Mouse (Mus musculus) heart, embryonic 10.5 days (tissue): ENCODE data around the gene Abhd17a. TPM values are rescaled to one million over a fixed set of nuclear protein-coding genes. Genes with fewer than 3 reads are reported as not detected.

Source experiments
- DNase-seq: peaks from one replicate; pipeline ENCODE4 v3.0.0-alpha.2; 2017; ENCODE audit warnings: low spot score
- H3K27ac ChIP-seq: fragments of 300-500 bp; sonication (generic); 2 replicates; pipeline ENCODE4 v1.5.1; 2016; ENCODE audit warnings: mild to moderate bottlenecking
- H3K27me3 ChIP-seq: fragments of 300-500 bp; sonication (generic); 2 replicates; pipeline ENCODE4 v1.6.1; 2016; ENCODE audit warnings: mild to moderate bottlenecking; ENCODE audit not compliant: poor library complexity, insufficient read depth, severe bottlenecking
- H3K36me3 ChIP-seq: fragments of 300-500 bp; sonication (generic); 2 replicates; pipeline ENCODE4 v1.6.1; 2016; ENCODE audit warnings: mild to moderate bottlenecking, moderate library complexity
- H3K4me1 ChIP-seq: fragments of 300-500 bp; sonication (generic); 2 replicates; pipeline ENCODE4 v1.6.1; 2016; ENCODE audit warnings: mild to moderate bottlenecking
- H3K4me3 ChIP-seq: fragments of 300-500 bp; sonication (generic); 2 replicates; pipeline ENCODE4 v1.5.1; 2016; ENCODE audit warnings: mild to moderate bottlenecking, moderate library complexity
- H3K9me3 ChIP-seq: fragments of 300-500 bp; sonication (generic); 2 replicates; pipeline ENCODE4 v1.6.1; 2016; ENCODE audit warnings: mild to moderate bottlenecking, moderate library complexity
- WGBS: fragments of 180-500 bp; shearing (Covaris S2); methylation state at CpG from one replicate; pipeline ENCODE4 v1.1.7; 2016; 5-methylcytosine and 5-hydroxymethylcytosine counted together
- polyA plus RNA-seq: library from polyadenylated mRNA; unstranded; fragments of >200 nt; fragmentation: Nextera tagmentation; extraction: Ambion mirVana; gene quantifications from 2 replicates; pipeline ENCODE4 v1.2.1, GENCODE M21; 2016

Gene Abhd17a
- polyA plus RNA-seq, 1 experiment from 2014 or later, result 120 TPM

DNA sequence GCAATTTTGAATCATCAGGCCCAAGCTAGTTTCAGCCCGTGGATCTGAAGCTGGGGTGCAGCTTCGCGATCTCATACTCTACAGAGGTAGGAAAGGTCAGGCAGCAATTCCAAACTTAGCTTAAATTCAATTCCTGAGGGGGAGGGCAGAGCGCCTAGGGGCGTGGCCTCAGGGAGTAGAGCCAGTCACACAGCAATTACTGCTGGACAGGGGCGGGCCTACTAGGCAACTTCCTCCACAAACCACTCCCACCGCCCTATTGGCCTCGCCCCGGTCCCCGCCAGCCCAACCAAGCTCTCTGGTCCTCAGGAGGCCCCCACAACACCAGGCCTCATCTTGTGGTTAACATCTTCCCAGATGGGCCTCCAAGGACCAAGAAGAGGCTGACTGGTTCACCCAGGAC is 20.5 kb downstream of the Abhd17a start:
- peak; percentile 93 for DNase-seq
- Histone ChIP-seq H3K27ac (peak overlapping the region; percentile 83), H3K27me3 (no peaks in the 10 kb centered on the region), H3K9me3 (no peaks in the 10 kb centered on the region), H3K4me1 (peaks cover 74% of the 10 kb centered on the region), H3K4me3 (peak overlapping the region; percentile 43), H3K36me3 (peaks cover 18% of the 10 kb centered on the region)
- 25% methylated on average over 10 of the region's 10 CpGs for WGBS

DNA sequence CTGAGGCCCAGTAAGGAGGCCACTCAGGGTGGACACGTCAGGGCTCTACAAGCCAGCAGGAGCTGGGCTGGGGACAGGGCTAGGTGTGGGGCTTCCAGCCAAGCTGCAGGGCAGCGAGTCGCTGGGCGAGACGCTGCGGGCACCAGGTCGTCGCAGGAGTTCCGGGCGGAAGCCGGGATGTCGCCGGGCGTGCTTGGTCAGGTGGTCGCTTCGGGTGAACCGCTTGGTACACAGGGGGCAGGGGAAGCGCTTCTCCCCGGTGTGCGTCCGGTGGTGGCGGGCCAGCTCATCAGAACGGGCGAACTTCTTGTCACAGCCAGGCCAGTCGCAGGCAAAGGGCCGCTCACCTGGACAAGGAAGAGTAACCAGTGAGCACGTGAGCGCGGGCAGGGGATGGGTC is 21.3 kb downstream of the Abhd17a start:
- H3K27ac ChIP-seq, result no peak overlapping the region
- H3K4me3 ChIP-seq, result 0 out of 2 replicates have a peak overlapping the region, but pooled peaks have one; percentile 8
- H3K9me3 ChIP-seq, result no peaks in the 10 kb centered on the region
- peaks cover 66% of the 10 kb centered on the region for H3K4me1 ChIP-seq
- 95% methylated on average over 29 of the region's 29 CpGs for whole genome bisulfite sequencing
- H3K36me3 ChIP-seq, result peaks cover 18% of the 10 kb centered on the region
- H3K27me3 ChIP-seq, result no peaks in the 10 kb centered on the region
- DNase-seq, result no peak

DNA sequence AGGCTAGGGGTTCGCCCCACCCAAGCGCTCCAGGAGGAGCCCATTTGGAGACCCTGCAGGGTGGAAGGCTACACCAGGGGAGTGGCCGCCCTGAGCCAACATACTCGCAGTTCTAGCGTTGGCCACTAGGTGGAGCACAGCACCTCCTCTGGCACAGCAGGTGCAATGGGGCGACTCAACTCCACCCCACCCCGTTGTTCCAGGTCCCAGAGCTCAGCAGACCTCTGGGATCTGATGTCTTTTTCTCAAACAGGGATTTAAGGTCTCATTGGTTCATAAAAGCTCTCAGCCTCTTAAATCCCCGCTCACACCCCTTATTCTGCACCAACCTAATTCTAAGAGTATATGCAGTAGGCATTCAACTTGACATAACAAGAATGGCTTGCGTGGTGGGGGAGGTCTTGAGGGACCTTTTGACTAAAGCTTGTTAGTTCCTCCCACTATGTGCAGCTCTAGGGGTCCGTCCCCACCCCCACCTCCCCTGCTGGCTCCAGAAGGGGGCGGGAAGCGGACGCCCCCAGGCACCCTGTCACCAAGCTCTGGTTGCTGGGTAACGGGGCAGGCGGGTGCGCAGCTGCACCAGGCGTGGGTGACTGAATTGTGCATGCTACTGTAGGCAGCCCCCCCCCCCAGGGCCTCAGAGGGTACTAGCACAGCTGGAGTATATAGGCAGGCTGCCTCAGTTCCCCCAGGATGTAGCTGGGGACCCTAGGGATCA is 23.6 kb downstream of the Abhd17a start:
- WGBS, result 27% methylated on average over 17 of the region's 17 CpGs
- Histone ChIP-seq H3K4me1 (peaks cover 48% of the 10 kb centered on the region), H3K4me3 (no peak overlapping the region), H3K9me3 (no peaks in the 10 kb centered on the region), H3K27ac (no peak overlapping the region), H3K36me3 (peaks cover 18% of the 10 kb centered on the region), H3K27me3 (no peaks in the 10 kb centered on the region)
- peak; percentile 91 for DNase-seq

DNA sequence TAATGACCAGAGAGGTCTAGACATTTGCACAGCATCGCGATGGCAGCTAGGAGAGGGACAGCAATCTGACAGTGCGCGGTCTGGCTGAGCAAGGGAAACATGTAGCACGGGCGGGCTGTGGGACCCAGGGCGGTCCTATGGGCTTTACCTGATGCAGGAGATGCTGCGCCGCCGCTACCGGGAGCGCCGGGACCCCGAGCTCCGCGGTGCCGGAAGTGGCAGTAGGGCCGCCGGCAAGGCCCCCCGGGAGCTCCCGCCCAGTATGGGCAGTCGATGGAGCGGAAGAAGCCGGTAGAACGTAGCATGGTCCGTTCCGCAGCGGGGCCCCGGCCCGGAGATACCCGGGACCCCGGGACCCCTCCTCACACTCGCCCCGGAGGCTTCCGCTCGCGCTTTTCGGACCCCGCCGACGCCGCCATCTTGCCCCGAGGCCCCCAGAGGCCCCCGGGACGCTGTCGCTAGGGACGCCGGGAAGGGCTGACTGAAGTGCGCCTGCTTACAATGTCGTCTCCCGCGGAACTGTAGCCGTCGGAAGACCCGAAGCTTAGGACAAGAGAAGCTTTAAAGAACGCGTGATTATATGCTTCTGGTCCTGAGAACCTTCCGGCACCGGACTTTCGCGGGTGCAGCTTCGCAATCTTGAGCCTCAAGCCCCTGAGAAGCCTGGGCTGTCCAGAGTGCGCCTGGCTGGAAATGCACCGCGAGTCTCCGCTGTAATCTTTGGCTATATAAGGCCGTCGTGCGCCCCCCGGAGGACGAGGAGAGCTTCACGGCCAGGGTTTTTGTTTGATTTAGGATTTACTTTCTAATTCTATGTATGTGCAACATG is 28.8 kb downstream of the Abhd17a start, which contains the start of gene Rexo1:
Rexo1 (minus strand) TSS at position 445 of the 829 bp plus-strand sequence.
- H3K36me3 ChIP-seq, result no peaks in the 10 kb centered on the region
- WGBS, result 1% methylated on average over 72 of the region's 72 CpGs
- H3K4me3 ChIP-seq, result peak within 1 kb of the TSS; percentile 100
- H3K4me1 ChIP-seq, result peaks cover 50% of the 10 kb centered on the region
- peak; percentile 96 for DNase-seq
- no peaks in the 10 kb centered on the region for H3K9me3 ChIP-seq
- H3K27ac ChIP-seq, result peak within 1 kb of the TSS; percentile 99
- no peaks in the 10 kb centered on the region for H3K27me3 ChIP-seq

DNA sequence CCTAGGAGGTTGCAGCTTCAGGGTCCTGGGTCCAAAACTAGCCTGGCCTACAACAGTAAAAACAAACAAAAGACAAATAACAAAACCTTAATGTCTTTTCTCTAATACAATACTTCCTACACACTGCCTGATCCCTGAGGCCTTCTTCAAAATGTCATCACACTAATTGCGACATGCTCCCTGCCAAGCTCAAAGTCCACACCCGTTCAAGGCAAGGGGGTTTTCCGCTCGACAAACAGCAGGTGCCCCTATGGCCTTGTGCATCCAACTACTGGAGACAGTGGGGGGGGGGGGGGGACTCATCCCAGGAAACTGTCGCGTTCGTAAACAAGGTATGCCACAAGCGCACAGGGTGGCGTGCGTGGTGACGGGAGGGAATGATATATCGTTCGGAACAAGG is 29.5 kb downstream of the Abhd17a start:
- no peak for DNase-seq
- no peaks in the 10 kb centered on the region for H3K9me3 ChIP-seq
- H3K27me3 ChIP-seq, result no peaks in the 10 kb centered on the region
- peak overlapping the region; percentile 100 for H3K4me3 ChIP-seq
- under 1% methylated on average over 13 of the region's 13 CpGs for WGBS
- peaks cover 47% of the 10 kb centered on the region for H3K4me1 ChIP-seq
- H3K36me3 ChIP-seq, result no peaks in the 10 kb centered on the region
- peak overlapping the region; percentile 99 for H3K27ac ChIP-seq

DNA sequence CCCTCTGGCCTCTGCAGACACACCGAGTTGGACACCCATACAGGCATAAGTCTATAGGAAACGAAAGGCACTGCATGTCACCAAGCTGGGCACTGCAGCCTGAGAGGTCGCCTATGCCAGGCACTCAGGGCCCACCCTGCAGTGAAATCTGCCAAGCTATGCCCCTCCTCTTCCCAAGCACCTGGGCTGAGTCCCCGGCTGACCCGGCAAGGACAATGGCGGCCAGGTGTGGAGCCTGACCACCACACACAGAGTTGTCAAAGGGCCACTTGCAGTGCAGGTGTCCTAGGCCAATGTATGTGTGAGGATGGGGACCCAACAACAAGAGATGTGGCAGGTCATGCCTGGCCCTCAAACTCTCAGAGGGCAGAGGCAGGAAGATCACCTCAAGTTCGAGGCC is 30.7 kb downstream of the Abhd17a start:
- H3K4me3 ChIP-seq, result peak overlapping the region; percentile 31; the same call in 1 of the 2 replicates
- peaks cover 55% of the 10 kb centered on the region for H3K4me1 ChIP-seq
- whole genome bisulfite sequencing, result 86% methylated on average over 7 of the region's 7 CpGs

DNA sequence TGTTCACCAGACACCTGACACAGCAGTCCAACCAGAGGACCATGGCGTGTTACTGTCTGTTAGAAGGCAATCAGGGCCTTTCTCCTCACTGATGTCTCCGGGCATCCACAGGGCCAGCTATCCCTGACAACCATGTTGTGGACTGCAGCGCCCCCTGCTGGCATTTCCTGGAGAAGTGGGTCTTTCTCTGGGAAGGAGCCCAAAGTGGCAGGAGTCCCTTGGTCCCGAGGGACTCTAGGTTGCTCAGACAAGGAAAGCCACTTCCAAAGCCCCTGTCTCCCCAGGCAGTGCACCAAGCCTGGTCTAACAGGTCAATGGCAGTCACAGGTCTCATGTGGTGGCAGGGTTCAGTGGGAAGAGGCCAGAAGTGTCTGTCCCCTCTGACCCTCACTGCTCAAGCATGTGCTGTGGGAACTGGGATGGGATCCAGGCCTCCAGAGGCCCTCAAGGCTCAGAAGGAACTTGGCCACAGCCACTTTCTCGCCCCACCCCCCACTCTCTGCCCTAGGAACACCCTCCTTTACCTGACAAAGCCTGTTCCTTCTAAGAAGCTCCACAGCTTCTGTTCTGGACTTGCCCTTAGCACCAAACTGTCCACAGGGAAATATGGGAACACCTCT is 32.7 kb downstream of the Abhd17a start:
- H3K4me1 ChIP-seq, result peaks cover 73% of the 10 kb centered on the region
- H3K27ac ChIP-seq, result peak overlapping the region; percentile 42
- H3K9me3 ChIP-seq, result no peaks in the 10 kb centered on the region
- DNase-seq, result peak; percentile 91
- no peaks in the 10 kb centered on the region for H3K36me3 ChIP-seq
- 36% methylated on average over 5 of the region's 5 CpGs for WGBS
- H3K4me3 ChIP-seq, result 0 out of 2 replicates have a peak overlapping the region, but pooled peaks have one; percentile 5
- H3K27me3 ChIP-seq, result no peaks in the 10 kb centered on the region

More for the DNA sequence above, 30.7 kb downstream of the Abhd17a start:
- Histone ChIP-seq H3K27ac (no peak overlapping the region), H3K27me3 (no peaks in the 10 kb centered on the region), H3K9me3 (no peaks in the 10 kb centered on the region), H3K36me3 (no peaks in the 10 kb centered on the region)
- no peak for DNase-seq

DNA sequence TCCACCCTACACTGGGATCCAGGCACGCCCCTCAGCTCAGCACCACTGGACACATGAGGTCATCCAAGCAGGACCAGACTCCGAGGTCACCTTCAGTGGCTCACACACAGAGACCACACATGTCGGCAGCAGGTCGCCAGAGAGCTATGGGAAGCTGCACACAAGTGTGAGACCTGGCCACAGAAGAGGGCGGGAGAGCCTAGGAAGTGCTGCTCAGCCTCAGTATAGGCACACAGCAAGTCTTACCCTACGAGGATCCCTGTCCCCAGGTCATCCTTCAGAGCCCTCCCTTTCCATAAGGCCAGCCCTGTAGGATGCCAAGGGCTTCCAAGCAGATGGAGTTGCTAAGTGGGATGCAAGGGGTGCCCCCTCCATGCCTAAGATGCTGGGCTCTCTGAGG is 36.1 kb downstream of the Abhd17a start:
- peaks cover 22% of the 10 kb centered on the region for H3K36me3 ChIP-seq
- peaks cover 64% of the 10 kb centered on the region for H3K4me1 ChIP-seq
- DNase-seq, result no peak
- H3K27ac ChIP-seq, result peak overlapping the region; percentile 65
- H3K4me3 ChIP-seq, result peak overlapping the region; percentile 25; the same call in 1 of the 2 replicates
- no peaks in the 10 kb centered on the region for H3K9me3 ChIP-seq
- no peaks in the 10 kb centered on the region for H3K27me3 ChIP-seq
- 55% methylated on average over 6 of the region's 6 CpGs for WGBS

DNA sequence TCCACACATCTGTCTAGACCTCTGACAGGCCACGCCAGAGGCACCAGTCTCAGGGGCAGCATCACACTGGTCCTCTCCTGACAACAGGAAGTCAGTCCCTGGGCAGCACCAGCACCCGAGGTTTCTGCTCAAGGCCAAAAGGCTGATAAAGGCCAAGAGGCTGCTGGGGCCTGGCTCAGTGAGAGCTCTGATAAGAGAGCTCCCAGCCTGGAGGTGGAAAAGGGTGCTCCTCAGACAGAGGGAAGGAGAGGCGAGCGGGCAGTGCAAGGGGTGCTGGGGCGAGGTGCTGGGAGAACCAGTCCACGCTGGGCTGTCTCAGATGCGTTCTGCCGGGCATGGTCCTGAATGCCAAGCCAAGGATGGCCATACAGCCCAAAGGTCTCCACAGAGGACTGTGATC is 36.6 kb downstream of the Abhd17a start:
- no peaks in the 10 kb centered on the region for H3K27me3 ChIP-seq
- H3K9me3 ChIP-seq, result no peaks in the 10 kb centered on the region
- peaks cover 27% of the 10 kb centered on the region for H3K36me3 ChIP-seq
- peaks cover 64% of the 10 kb centered on the region for H3K4me1 ChIP-seq
- H3K4me3 ChIP-seq, result peak overlapping the region; percentile 25
- 60% methylated on average over 8 of the region's 8 CpGs for WGBS
- H3K27ac ChIP-seq, result peak overlapping the region; percentile 65
- DNase-seq, result peak; percentile 91

DNA sequence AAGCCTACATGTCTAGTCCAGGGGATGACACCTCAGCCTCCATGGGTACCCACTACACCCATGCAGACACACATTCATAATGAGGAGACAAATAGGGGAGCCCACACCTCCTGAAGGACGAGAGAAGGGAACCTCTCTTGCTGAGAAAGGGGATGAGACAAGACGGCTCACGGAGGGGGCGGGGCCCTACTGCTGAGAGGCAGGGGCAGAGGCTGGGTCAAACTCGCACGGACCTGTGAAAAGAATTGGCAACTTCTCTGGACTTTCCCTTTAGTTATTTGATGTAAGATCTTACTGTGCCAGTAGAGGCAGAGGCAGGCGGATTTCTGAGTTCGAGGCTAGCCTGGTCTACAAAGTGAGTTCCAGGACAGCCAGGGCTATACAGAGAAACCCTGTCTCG is 37.8 kb downstream of the Abhd17a start:
- Histone ChIP-seq H3K9me3 (no peaks in the 10 kb centered on the region), H3K36me3 (peaks cover 39% of the 10 kb centered on the region), H3K27ac (0 out of 2 replicates have a peak overlapping the region, but pooled peaks have one; percentile 65), H3K4me1 (peaks cover 63% of the 10 kb centered on the region), H3K27me3 (no peaks in the 10 kb centered on the region), H3K4me3 (no peak overlapping the region)
- no peak for DNase-seq
- 64% methylated on average over 9 of the region's 9 CpGs for WGBS

DNA sequence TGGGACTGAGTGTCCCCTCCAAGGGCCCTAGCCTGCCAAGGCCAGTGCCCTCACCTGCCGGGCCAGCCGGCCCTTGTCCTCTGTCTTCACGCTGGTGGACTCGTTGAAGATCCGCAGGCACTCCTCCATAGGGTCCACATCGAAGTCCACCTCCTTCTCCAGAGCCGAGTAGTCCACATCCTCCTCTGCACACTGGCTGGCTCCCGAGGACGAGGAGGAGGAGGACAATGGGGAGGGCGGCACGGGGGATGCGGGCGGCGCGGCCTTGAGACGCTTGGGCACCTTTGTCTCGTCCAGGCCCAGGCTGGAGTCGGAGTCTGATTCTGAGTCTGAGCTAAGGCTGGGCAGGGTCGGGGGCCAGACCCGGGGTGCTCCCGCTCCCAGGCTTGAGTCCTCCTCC is 40.9 kb downstream of the Abhd17a start:
- Histone ChIP-seq H3K27ac (no peak overlapping the region), H3K4me1 (peaks cover 49% of the 10 kb centered on the region), H3K4me3 (no peak overlapping the region), H3K9me3 (no peaks in the 10 kb centered on the region), H3K27me3 (no peaks in the 10 kb centered on the region), H3K36me3 (peaks cover 69% of the 10 kb centered on the region)
- WGBS, result 88% methylated on average over 21 of the region's 21 CpGs
- no peak for DNase-seq

DNA sequence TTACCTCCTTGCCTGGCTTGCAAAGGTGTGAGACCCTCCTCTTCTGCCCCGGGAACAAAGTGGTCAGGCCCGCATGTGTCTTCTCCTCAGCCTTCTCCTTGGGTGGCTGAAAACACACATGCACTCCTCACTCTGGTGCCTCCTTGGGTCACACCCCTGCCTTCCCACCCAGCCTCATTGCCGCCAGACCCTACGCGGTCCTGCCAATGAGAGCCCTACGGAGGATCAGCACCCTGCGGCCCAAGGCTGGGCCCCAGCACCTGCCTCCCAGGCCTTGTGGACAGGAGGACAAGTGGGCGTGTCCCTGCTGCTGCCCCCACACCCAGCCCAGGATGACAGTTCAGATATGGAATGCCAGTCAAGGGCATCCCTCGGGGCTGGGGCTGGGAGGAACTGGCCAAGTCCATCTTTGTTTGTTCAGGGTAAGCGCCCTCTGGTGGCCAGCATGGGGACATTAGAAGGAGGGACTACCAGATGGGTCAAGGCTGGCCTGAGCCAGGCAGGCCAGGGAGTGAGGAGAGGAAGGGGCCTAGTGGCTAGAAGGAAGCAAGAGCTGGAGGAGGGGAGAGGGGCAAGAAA is 41.6 kb downstream of the Abhd17a start:
- peak overlapping the region; percentile 29; the same call in 1 of the 2 replicates for H3K27ac ChIP-seq
- DNase-seq, result peak; percentile 91

More for the DNA sequence above, 41.6 kb downstream of the Abhd17a start:
- no peak overlapping the region for H3K4me3 ChIP-seq
- 70% methylated on average over 10 of the region's 10 CpGs for WGBS
- no peaks in the 10 kb centered on the region for H3K9me3 ChIP-seq
- H3K4me1 ChIP-seq, result peaks cover 41% of the 10 kb centered on the region
- peaks cover 77% of the 10 kb centered on the region for H3K36me3 ChIP-seq
- no peaks in the 10 kb centered on the region for H3K27me3 ChIP-seq
